Mouse (Mus musculus) megakaryocyte, embryonic 14.5 days (primary cell): ENCODE measurements around the gene Gpsm2.

Experiments
- FLI1 ChIP-seq: IDR thresholded peaks from 2 replicates; pipeline ENCODE4 v1.6.1; 2012; ENCODE audit warnings: low read length, inconsistent platforms, mixed read lengths
- GATA1 ChIP-seq: IDR thresholded peaks from 3 replicates; pipeline ENCODE4 v1.6.1; 2012; ENCODE audit warnings: mixed read lengths, low read length, inconsistent platforms, borderline replicate concordance

DNA sequence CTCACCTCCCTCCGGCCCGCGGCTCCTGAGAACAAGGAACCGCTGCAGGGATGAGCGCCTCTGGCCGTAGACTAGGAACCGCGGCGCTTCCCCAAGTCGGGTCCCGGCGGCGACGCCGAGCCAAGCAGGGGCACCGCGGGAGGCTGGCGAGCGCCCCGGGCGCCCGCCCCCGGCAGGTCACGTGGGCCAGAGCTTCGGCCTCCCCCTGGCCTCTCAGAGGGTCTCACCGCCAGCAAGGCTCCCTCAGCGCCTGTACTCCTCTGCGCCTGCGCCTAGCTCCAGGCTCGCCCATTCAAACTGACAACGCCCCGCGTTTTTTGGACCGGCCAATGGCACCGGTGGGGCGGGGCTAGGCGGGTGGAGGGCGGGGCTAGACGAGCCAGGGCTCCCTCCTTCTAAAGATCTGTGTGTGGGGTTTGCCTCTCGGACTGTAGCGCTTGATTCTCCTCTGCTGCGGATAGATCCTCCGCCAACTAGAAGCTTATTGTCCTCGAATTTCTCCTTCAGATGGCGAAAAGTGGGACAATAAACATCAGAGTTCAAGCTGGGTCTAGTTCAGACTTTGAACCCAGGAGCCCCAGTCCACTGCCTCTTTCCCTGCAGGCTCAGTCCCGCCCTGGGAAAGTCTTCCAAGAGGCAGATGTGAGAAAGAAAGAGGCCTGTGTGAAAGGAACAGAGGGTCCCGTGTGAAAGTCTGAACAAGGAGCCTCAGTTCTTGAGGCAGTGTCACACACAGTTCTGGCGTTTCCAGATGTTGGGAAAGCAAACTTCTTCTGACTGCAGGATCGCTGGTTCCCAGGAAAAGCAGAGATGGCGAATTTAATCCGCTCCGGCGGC, at the start of gene Gpsm2:
- TF ChIP-seq GATA1 (no peak), FLI1 (no peak)
